Mouse (Mus musculus): ENCODE measurements at regions not wholly inside any gene's neighbourhood (a gene's known extent, or its start where the extent isn't known, plus 50 kb on each side); places are given as distances from the start of the nearest gene placed in this dataset.

GRCm38 (mm10) chr4:56627206-56627605 is 112.7 kb upstream of the Gm26657 start:
- no peak for TF ChIP-seq TBP (conservative IDR thresholded peaks at IDR 0.05; ENCODE audit: low read depth, low read length)
- no peak for TF ChIP-seq MEF2A (IDR thresholded peaks at IDR 0.05; ENCODE audit: borderline replicate concordance, low read depth, low read length)
- no peak for TF ChIP-seq MAFK (IDR thresholded peaks at IDR 0.05; ENCODE audit: insufficient replicate concordance, low read length)
- TF ChIP-seq NRF1 (IDR thresholded peaks at IDR 0.05; ENCODE audit: low read depth, low read length), result no peak
- no peak for TF ChIP-seq GABPA (IDR thresholded peaks at IDR 0.05; ENCODE audit: insufficient replicate concordance, low read depth, low read length)
- no peak for TF ChIP-seq MYC (IDR thresholded peaks at IDR 0.05; ENCODE audit: low read depth, low read length)

All from CH12.LX (cell line).